8 mouse cellular contexts compared by ENCODE assay signal in genomic region chr4:155235311-155236119, GRCm38 (mm10). TPM values are rescaled to one million over a fixed set of nuclear protein-coding genes. Genes with fewer than 3 reads are reported as not detected.
DNase-seq lines count a peak whose midpoint lies in the region; ATAC-seq and TF ChIP-seq lines count a peak whose summit lies in the region.

No protein-coding gene starts in this region.

- no peaks in the 10 kb centered on the region for H3K79me2 ChIP-seq in myocyte (ENCODE audit: control insufficient read depth, insufficient read depth)

- DNase-seq in ES-E14 (ENCODE audit: low read depth, low spot score): peak; percentile 69
- DNase-seq in forebrain, embryonic 14.5 days (ENCODE audit: low spot score): peak; percentile 95
- peak; percentile 99 for DNase-seq in heart, postnatal 0 days (ENCODE audit: low spot score)
- DNase-seq in kidney, postnatal 14 days: peak; percentile 96
- DNase-seq in liver, embryonic 11.5 days (ENCODE audit: low spot score): peak; percentile 71
- DNase-seq in thymus, postnatal 0 days (ENCODE audit: low spot score): peak; percentile 72

- peak overlapping the region; percentile 66 for H3K9ac ChIP-seq in ES-E14 (ENCODE audit: insufficient read depth, low read depth, low read length, poor library complexity, severe bottlenecking)
- H3K9ac ChIP-seq in forebrain, embryonic 14.5 days (ENCODE audit: low read length): peak overlapping the region; percentile 21
- peak overlapping the region; percentile 51 for H3K9ac ChIP-seq in heart, postnatal 0 days (replicated peaks; ENCODE audit: low read depth, low read length)
- H3K9ac ChIP-seq in liver, embryonic 11.5 days (ENCODE audit: low read depth, low read length): peak overlapping the region; percentile 52; the same call in 1 of the 2 replicates

- no peaks in the 10 kb centered on the region for H3K9me3 ChIP-seq in ES-E14 (ENCODE audit: control insufficient read depth, insufficient read depth, low read depth, low read length)
- no peaks in the 10 kb centered on the region for H3K9me3 ChIP-seq in forebrain, embryonic 14.5 days (replicated peaks; ENCODE audit: control insufficient read depth, low read length)
- H3K9me3 ChIP-seq in heart, postnatal 0 days (replicated peaks; ENCODE audit: control insufficient read depth, low read length): no peaks in the 10 kb centered on the region
- no peaks in the 10 kb centered on the region for H3K9me3 ChIP-seq in liver, embryonic 11.5 days (ENCODE audit: control insufficient read depth, low read length)

- ATAC-seq in cerebellum, adult (ENCODE audit: insufficient number of reproducible peaks, low FRiP score, low TSS enrichment): peak; percentile 56; the same call in 1 of the 2 replicates
- ATAC-seq in forebrain, embryonic 14.5 days: peak; percentile 87
- ATAC-seq in heart, postnatal 0 days (ENCODE audit: insufficient read depth, low read depth): peak; percentile 90
- ATAC-seq in liver, embryonic 11.5 days (replicated peaks; ENCODE audit: low FRiP score): peak; percentile 71

- 7% methylated on average over 17 of the region's 18 CpGs for WGBS in forebrain, embryonic 14.5 days
- WGBS in heart, postnatal 0 days: 1% methylated on average over 18 of the region's 18 CpGs
- 17% methylated on average over 18 of the region's 18 CpGs for WGBS in liver, embryonic 11.5 days

- TF ChIP-seq POLR2A in myocyte (IDR thresholded peaks at IDR 0.05; ENCODE audit: insufficient read length, low read depth): peak; percentile 19

- peak overlapping the region; percentile 20 for H3K4me2 ChIP-seq in forebrain, embryonic 14.5 days (ENCODE audit: low read length)
- peak overlapping the region; percentile 48 for H3K4me2 ChIP-seq in heart, postnatal 0 days (ENCODE audit: low read depth, low read length)
- peak overlapping the region; percentile 54 for H3K4me2 ChIP-seq in liver, embryonic 11.5 days
- H3K4me2 ChIP-seq in myocyte (ENCODE audit: low read depth): peak overlapping the region; percentile 91

- H3K36me3 ChIP-seq in ES-E14 (ENCODE audit: control insufficient read depth, insufficient read depth, low read length, poor library complexity, severe bottlenecking): no peaks in the 10 kb centered on the region
- no peaks in the 10 kb centered on the region for H3K36me3 ChIP-seq in forebrain, embryonic 14.5 days (ENCODE audit: control insufficient read depth, insufficient read depth, low read length)
- no peaks in the 10 kb centered on the region for H3K36me3 ChIP-seq in heart, postnatal 0 days (replicated peaks; ENCODE audit: control insufficient read depth, insufficient read depth, low read length)
- no peaks in the 10 kb centered on the region for H3K36me3 ChIP-seq in liver, embryonic 11.5 days (ENCODE audit: control insufficient read depth, insufficient read depth, low read length)
- H3K36me3 ChIP-seq in myocyte (ENCODE audit: control insufficient read depth, insufficient read depth): no peaks in the 10 kb centered on the region

- H3K27ac ChIP-seq in ES-E14 (ENCODE audit: insufficient read depth, low read depth, low read length, poor library complexity, severe bottlenecking): no peak overlapping the region
- peak overlapping the region; percentile 84 for H3K27ac ChIP-seq in forebrain, embryonic 14.5 days (ENCODE audit: low read depth, low read length)
- peak overlapping the region; percentile 99 for H3K27ac ChIP-seq in heart, postnatal 0 days (ENCODE audit: low read depth)
- peak overlapping the region; percentile 96 for H3K27ac ChIP-seq in liver, embryonic 11.5 days (ENCODE audit: low read depth, low read length)

- peak; percentile 33 for TF ChIP-seq CTCF in heart, postnatal 0 days (IDR thresholded peaks at IDR 0.05; ENCODE audit: low read depth)

- in situ Hi-C loops in ES-E14 (cut with MboI; ENCODE audit: low sequenced_read_pairs in 2 of 2, unreplicated experiment in 2 of 2): loop anchor here in 1 of 2 experiments (25.0 kb wide), 1 partner anchor 348 kb away; the partner anchor contains the start of gene Fam213b

- TF ChIP-seq EP300 in heart, postnatal 0 days (IDR thresholded peaks at IDR 0.05; ENCODE audit: low read depth): peak; percentile 79

- H3K27me3 ChIP-seq in forebrain, embryonic 14.5 days (replicated peaks; ENCODE audit: control insufficient read depth, insufficient read depth, low read length): no peaks in the 10 kb centered on the region
- no peaks in the 10 kb centered on the region for H3K27me3 ChIP-seq in heart, postnatal 0 days (ENCODE audit: control insufficient read depth, insufficient read depth, low read length)
- H3K27me3 ChIP-seq in liver, embryonic 11.5 days (replicated peaks; ENCODE audit: control insufficient read depth, insufficient read depth, low read length): no peaks in the 10 kb centered on the region
- no peaks in the 10 kb centered on the region for H3K27me3 ChIP-seq in myocyte (ENCODE audit: control insufficient read depth, insufficient read depth, insufficient read length)

- H3K4me3 ChIP-seq in ES-E14 (ENCODE audit: insufficient read depth in 1 of 2, low read depth in 1 of 2, low read length in 2 of 2, poor library complexity in 1 of 2, severe bottlenecking in 1 of 2) (peak overlapping the region; percentile 56 to 66), myocyte (peak overlapping the region; percentile 7)
- H3K4me3 ChIP-seq in forebrain, embryonic 14.5 days (ENCODE audit: low read depth, low read length): no peak overlapping the region
- peak overlapping the region; percentile 9 for H3K4me3 ChIP-seq in heart, postnatal 0 days (ENCODE audit: low read depth, low read length)
- peak overlapping the region; percentile 20; the same call in 1 of the 2 replicates for H3K4me3 ChIP-seq in liver, embryonic 11.5 days (ENCODE audit: low read depth, low read length)

- peaks cover 2 to 5% of the 10 kb centered on the region in 2 experiments; a peak in 2 of 4 replicates for H3K4me1 ChIP-seq in ES-E14 (ENCODE audit: control insufficient read depth in 2 of 2, insufficient read depth in 2 of 2, low read length in 2 of 2, poor library complexity in 1 of 2)
- peaks cover 32% of the 10 kb centered on the region for H3K4me1 ChIP-seq in forebrain, embryonic 14.5 days (ENCODE audit: control insufficient read depth, insufficient read depth, low read length)
- H3K4me1 ChIP-seq in heart, postnatal 0 days (ENCODE audit: control insufficient read depth, insufficient read depth): peaks cover 46% of the 10 kb centered on the region
- peaks cover 35% of the 10 kb centered on the region for H3K4me1 ChIP-seq in liver, embryonic 11.5 days (replicated peaks; ENCODE audit: control insufficient read depth, insufficient read depth, low read length)

- H3ac ChIP-seq in myocyte (ENCODE audit: control insufficient read depth, insufficient read length): no peak overlapping the region

TF ChIP-seq in ES-E14, 5 proteins besides CTCF, POLR2A, EP300 and RAD21:
- no peak for TF ChIP-seq ZNF384 (IDR thresholded peaks at IDR 0.05; ENCODE audit: low read depth, low read length)
- TF ChIP-seq MAFK (IDR thresholded peaks at IDR 0.05; ENCODE audit: insufficient read depth, low read depth, low read length): no peak
- TF ChIP-seq HCFC1 (IDR thresholded peaks at IDR 0.05; ENCODE audit: borderline replicate concordance, insufficient read depth, low read length): no peak
- no peak for TF ChIP-seq ZC3H11A (IDR thresholded peaks at IDR 0.05; ENCODE audit: borderline replicate concordance, low read depth, low read length)
- no peak for TF ChIP-seq CHD2 (IDR thresholded peaks at IDR 0.05; ENCODE audit: low read depth, low read length)

TF ChIP-seq in myocyte, 11 proteins besides CTCF, POLR2A, EP300 and RAD21:
- no peak for TF ChIP-seq CEBPB (IDR thresholded peaks at IDR 0.05; ENCODE audit: insufficient read depth, poor library complexity, severe bottlenecking)
- TF ChIP-seq E2F4 (IDR thresholded peaks at IDR 0.05; ENCODE audit: insufficient read depth): no peak
- no peak for TF ChIP-seq USF1 (IDR thresholded peaks at IDR 0.05; ENCODE audit: low read depth)
- no peak for TF ChIP-seq MAX (IDR thresholded peaks at IDR 0.05; ENCODE audit: low read depth)
- TF ChIP-seq MYOD1 (IDR thresholded peaks at IDR 0.05; ENCODE audit: control insufficient read depth in 1 of 3, insufficient read length in 2 of 3, low read depth in 2 of 3): no peak
- no peak for TF ChIP-seq TCF3 (IDR thresholded peaks at IDR 0.05; ENCODE audit: insufficient read length, low read depth)
- no peak for TF ChIP-seq REST (IDR thresholded peaks at IDR 0.05; ENCODE audit: insufficient read depth, insufficient read length)
- no peak for TF ChIP-seq MYOG (IDR thresholded peaks at IDR 0.05; ENCODE audit: control insufficient read depth in 1 of 3, insufficient read depth in 1 of 3, insufficient read length in 2 of 3, low read depth in 2 of 3)
- no peak for TF ChIP-seq SRF (IDR thresholded peaks at IDR 0.05; ENCODE audit: control insufficient read depth, insufficient read length, low read depth)
- TF ChIP-seq POLR2AphosphoS2 (IDR thresholded peaks at IDR 0.05; ENCODE audit: insufficient read length, low read depth): no peak
- TF ChIP-seq TCF12 (IDR thresholded peaks at IDR 0.05; ENCODE audit: insufficient read depth, poor library complexity, severe bottlenecking): no peak
TF ChIP-seq in myocyte: peak in this region for 0.

RNA-seq across cellular contexts. Expression of gene Ski, which starts 13.1 kb away (rescaled TPM):
- 30.2 and 38.0 TPM in 2 replicates for total RNA-seq in ES-E14 (2012; rRNA removed)
- 16.2 and 17.1 TPM in 2 replicates for polyA plus RNA-seq in forebrain, embryonic 14.5 days (2014; fragmentation: Nextera tagmentation; extraction: Ambion mirVana)
- 53.2 and 60.6 TPM in 2 replicates for total RNA-seq in heart, postnatal 0 days (2014; rRNA removed; ENCODE audit: low replicate concordance)
- 7.7 and 9.3 TPM in 2 replicates for polyA plus RNA-seq in heart, postnatal 0 days (2015; fragmentation: Nextera tagmentation; extraction: Ambion mirVana)
- 8.2 and 9.8 TPM in 2 replicates for polyA plus RNA-seq in liver, embryonic 11.5 days (2014; fragmentation: Nextera tagmentation; extraction: Ambion mirVana)
- 54.5 TPM for polyA plus RNA-seq in myocyte (2012; fragmentation: generic; extraction: Trizol)
- 8.1 and 9.3 TPM in 2 replicates for polyA plus RNA-seq in thymus, postnatal 0 days (2015; fragmentation: Nextera tagmentation; extraction: Ambion mirVana)

RNA-seq across cellular contexts. Expression of gene Faap20, which starts 14.1 kb away (rescaled TPM):
- 16.4 and 17.8 TPM in 2 replicates for total RNA-seq in ES-E14 (2012; rRNA removed)
- 81.2 and 87.4 TPM in 2 replicates for polyA plus RNA-seq in forebrain, embryonic 14.5 days (2014; fragmentation: Nextera tagmentation; extraction: Ambion mirVana)
- total RNA-seq in heart, postnatal 0 days (2014; rRNA removed; ENCODE audit: low replicate concordance): 45.8 and 69.2 TPM in 2 replicates
- 48.1 and 51.0 TPM in 2 replicates for polyA plus RNA-seq in heart, postnatal 0 days (2015; fragmentation: Nextera tagmentation; extraction: Ambion mirVana)
- polyA plus RNA-seq in liver, embryonic 11.5 days (2014; fragmentation: Nextera tagmentation; extraction: Ambion mirVana): 50.1 and 55.0 TPM in 2 replicates
- polyA plus RNA-seq in myocyte (2012; fragmentation: generic; extraction: Trizol): 40.4 TPM
- 67.9 and 71.3 TPM in 2 replicates for polyA plus RNA-seq in thymus, postnatal 0 days (2015; fragmentation: Nextera tagmentation; extraction: Ambion mirVana)

Comparison
In these comparisons a context has a peak if more than half of its experiments do, and no peak if none do; other contexts are left out.
1. H3K4me2 ChIP-seq: peak in every context shown above with its lines; median percentile 91 in myocyte; 54 in liver, embryonic 11.5 days; 48 in heart, postnatal 0 days; 20 in forebrain, embryonic 14.5 days.